Mouse (Mus musculus) spleen, postnatal 4 days (tissue): ENCODE measurements around the gene Stap2.
A peak's percentile ranks its signal among the peaks of the same experiment; 100 is the strongest.

Experiments used
- DNase-seq, 2 experiments: peaks; one replicate each; pipeline ENCODE4 v3.0.0; 2022; ENCODE audit warnings: low spot score in 2 of 2

The Stap2 gene

DNA sequence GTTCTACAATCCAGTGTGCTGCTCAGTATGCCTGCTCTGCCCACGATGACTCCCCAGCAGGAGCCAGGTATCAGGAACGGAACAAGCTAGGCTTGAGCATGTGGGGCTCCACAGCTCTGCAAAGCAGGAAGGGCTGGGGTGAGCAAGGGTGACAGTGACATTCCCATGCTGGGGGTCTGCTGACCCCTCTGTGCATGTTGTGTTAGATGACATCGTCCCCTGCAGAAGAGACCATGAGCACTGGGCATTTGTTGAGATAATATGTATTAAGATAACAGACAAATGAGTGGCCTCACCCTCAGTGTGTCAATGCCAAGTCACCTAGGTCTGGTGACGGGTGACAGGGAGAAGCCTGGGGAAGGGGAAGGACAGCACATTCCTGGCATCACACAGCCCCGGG lies 19.5 kb upstream of the Stap2 start:
- DNase-seq = no peak

DNA sequence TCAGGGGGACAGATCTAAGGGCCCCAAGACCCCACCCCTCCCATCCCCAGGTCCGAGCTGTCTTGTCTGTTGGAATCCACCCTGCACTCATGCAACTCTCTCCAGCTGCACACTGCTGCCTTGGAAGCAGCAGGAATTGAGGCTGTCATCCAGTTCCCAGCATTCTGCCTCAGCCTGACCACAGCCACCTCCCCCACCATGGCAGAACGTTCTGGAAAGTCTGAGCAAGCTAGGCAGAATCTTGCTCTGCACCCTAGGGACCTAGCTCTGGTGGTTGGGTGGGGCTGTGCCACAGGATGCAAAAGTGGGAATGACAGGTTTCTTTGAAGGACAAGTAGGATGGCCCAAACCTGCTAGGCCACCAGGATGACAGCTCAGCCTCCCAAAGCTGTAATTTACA lies 19.1 kb upstream of the Stap2 start:
- DNase-seq = no peak

DNA sequence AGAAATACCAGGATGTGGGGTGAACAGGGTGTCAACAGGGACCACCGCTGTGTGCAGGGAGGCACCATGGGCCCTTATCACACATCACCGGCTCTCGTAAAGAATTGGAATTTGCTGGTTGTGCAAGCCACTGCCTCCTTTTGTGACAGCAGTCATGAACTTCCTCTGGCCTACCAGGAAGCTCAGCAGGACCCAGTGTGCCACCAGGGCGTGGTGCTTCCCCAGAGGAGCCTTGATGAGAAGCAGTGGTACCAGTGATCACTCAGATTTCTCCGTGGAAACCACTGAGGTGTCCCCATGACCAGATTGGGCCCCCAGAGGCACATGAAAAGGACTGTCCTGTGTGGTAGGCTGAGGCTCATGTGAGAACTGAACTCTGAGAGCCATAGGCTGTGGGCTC lies 18.0 kb upstream of the Stap2 start:
- peak in 1 of 2 experiments; percentile 33 for DNase-seq

DNA sequence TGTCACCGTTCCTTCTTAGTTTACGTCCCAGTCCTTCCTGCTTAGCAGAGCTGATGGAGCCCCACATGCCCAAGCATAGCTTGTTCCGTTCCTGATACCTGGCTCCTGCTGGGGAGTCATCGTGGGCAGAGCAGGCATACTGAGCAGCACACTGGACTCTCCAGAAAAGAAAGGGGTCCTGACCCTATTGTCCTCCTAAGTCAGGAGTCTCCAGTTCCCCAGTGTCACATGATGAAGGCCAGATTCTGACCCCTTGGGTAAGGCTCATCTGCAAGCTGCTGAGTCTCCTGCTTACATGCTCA lies 17.6 kb upstream of the Stap2 start:
- DNase-seq = no peak

DNA sequence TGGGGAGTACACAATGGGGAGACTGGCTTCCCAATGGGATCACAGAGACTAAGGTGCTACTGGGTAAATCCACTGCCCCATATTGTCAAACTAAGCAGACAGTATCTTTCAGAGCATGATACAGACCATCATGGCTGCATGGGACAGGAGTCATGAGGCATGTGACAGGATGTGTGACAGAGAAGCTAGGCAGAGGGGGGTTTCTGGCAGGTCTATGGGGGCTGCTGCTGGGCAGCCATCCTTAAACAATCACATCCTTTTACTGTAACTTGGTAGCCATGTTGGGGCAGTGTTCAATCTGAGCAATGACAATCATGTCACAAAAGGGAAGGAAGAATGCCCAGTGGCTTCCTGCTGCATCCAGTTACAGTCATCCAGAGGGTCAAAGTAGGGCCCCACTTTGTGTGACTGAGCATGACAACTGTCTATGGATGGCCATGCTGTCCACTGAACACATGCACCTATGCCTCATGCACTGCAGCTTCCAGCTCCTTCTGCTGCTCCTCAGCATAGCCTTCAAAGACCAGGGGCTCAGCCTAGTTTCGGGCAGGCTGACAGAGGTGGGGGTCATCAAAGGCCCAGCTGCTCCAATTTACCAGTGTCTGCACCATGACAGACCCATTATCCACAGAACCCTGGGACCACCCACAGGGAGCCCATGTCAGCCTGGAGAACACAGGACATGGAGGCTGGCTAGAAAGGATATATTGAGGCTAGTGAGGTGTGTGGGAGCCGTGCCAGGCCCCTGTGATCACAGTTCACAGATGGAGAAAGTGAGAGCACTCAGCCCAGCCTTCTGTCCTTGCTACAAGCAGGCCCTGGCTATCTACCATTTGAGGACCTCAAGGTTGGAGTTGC lies 17.0 kb upstream of the Stap2 start:
- peak in 1 of 2 experiments; percentile 12 for DNase-seq

- DNase-seq = peak in 1 of 2 experiments; percentile 12
These were observed 16.0 kb upstream of the Stap2 start for GRCm38 (mm10) chr17:56021161-56021910.

DNA sequence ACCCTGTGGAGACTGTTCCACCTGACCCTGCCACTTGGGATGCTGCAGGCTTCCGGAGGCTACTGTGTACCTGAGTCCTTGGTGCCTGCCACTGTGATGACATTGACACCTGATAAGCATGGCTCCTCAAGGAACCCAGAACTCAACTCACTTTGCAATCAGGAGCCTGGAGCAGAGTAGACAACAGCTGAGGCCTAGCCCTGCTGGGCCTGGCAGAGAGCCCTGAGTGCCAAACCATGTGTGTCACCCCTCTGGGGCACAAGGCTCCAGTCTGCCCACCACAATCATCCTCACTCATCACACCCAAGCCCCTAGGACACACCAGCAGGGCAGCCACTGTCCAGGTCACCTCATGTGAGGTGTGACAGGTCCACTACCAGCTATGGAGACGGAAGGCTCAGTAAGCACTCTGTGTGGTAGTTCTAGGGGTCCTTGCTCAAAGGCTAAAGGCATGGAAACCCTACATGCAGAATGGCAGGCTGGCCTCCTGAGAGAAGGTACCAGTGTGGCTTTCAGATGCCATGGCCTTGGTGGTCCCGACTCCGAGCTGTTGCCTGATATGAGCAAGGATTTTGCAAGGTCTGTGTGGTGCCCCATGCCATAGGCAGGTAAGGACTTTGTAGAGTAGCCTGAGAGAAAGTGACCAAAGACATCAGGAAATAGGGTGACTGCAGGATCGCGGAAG lies 15.2 kb upstream of the Stap2 start:
- DNase-seq = no peak

- DNase-seq = peak; percentile 55 to 84
These were observed 13.2 kb upstream of the Stap2 start for GRCm38 (mm10) chr17:56018347-56019131.

DNA sequence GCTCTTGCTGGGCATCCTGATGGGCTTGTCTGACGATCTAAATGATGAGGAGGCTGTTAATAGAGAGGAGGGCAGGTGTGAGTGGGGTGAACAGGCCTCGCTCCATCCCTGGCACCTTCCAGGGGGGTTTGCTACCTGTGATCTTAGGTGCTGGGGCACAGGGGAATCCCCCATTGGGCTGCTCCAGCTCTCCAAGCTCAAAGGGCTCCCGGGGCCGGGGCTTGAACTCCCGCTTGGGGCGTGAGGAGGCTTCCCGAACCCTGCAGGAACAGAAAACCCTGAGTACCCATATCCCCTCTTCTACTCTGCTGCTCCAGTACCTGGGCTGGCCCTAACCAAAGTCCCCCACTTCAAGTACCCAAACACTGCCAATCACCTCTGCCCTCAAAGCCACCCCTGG lies 12.5 kb upstream of the Stap2 start:
- no peak for DNase-seq

DNA sequence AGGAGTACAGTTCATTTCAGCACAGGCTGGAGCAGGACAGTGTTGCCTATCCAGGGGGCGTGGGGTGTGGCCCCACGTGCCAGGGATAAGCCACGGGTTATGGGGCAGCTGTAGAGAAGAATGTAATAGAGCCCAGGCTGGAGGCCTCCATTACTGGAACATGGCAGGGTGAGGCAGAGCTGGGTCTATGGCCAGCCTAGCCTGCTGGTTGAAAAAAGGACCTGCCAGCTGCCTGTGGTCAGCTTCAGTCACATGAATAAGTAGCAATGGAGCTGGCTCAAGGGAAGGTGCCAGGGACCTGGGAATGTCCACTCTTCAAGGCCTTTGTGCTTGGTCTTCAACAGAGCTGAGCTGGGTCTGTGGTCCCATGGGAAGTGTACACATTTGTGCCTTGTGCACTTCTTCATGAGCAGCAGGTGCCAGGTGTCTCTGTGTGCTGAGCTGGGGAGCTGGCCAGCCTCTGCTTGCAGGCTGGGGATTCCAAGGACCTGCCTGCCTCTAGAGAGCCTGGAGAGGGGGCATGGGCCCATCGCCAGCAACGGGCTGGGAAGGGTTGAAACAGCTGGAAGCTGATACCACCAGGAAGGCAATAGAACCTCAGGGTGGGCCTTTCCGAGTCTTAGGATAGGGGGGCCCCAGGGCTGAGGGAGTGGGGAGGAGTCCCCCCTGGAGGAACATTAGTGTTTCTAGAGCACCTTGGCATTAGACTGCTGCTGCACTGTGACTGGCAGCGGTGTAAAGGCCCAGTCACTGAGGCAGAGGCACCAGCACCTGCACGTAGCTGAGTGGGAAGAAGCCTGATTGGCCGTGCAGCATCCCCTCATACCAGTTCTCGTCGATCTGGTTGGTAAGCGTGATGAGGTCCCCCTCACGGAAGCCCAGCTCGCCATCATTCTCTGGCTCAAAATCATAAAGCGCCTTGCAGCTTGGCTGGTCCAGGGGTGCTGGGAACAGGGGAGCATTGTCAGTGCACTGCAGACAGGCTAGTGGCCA lies 11.7 kb upstream of the Stap2 start:
- no peak for DNase-seq

DNA sequence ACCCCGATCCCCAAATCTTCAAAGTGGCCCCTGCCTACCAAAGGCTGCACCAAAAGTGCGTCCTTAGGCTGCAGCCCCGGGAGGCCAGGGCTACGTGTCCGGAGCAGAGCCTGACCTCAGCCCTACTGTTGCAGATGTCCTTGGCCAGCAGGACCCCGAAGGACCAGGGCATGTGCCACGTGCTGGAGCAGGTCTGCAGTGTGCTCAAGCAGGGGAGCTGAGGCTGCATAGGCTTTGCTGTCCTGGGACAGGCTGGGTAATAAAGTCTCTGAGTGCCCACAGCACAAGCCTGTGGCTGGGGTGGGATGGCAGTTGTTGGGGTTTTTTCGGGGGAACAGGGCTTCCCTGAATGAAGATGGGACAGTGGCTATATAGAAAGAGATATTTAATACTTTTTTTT lies 11.0 kb upstream of the Stap2 start:
- no peak for DNase-seq

- DNase-seq = no peak
These were observed 9.9 kb upstream of the Stap2 start for GRCm38 (mm10) chr17:56015293-56015692.

DNA sequence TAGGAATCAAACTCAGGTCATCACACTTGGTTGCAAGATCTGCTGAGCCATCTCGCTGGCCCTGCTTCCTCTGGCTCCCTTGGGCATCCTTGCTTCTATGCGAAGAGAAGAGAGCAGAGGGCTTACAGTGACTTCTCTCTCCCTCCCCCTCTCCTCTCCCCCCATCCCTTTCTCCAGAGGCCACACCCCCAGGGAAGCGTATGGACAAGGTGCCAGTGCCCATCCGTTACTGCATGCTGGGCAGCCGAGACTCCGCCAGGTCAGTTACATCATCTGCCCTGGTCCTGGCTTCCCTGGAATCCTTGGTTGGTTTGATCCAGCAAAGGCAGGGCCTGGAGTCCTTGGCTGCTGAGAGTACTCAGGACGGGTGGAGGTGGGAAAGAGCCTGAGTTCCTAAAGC lies 6.1 kb upstream of the Stap2 start:
- no peak for DNase-seq

- peak; percentile 82 to 97 for DNase-seq
These were observed 5.3 kb upstream of the Stap2 start for GRCm38 (mm10) chr17:56010681-56011080.

GRCm38 (mm10) chr17:56010255-56010654 lies 4.9 kb upstream of the Stap2 start:
- no peak for DNase-seq

DNA sequence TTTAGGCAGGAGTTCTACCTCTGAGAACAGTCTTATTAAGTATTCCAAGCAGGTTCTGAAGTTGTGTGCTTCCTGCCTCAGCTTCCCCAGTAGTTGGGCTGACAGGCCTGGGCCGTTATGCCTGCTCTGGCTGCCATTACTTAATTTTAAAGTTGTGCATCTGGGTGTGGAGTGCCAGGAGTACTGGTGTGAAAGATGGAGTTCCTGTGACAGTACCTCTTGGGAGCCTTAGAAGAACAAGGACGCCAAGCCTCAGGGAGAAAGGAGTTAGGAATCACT lies 4.5 kb upstream of the Stap2 start:
- no peak for DNase-seq

GRCm38 (mm10) chr17:56009088-56009961 lies 3.9 kb upstream of the Stap2 start:
- DNase-seq = peak; percentile 86 to 93

DNA sequence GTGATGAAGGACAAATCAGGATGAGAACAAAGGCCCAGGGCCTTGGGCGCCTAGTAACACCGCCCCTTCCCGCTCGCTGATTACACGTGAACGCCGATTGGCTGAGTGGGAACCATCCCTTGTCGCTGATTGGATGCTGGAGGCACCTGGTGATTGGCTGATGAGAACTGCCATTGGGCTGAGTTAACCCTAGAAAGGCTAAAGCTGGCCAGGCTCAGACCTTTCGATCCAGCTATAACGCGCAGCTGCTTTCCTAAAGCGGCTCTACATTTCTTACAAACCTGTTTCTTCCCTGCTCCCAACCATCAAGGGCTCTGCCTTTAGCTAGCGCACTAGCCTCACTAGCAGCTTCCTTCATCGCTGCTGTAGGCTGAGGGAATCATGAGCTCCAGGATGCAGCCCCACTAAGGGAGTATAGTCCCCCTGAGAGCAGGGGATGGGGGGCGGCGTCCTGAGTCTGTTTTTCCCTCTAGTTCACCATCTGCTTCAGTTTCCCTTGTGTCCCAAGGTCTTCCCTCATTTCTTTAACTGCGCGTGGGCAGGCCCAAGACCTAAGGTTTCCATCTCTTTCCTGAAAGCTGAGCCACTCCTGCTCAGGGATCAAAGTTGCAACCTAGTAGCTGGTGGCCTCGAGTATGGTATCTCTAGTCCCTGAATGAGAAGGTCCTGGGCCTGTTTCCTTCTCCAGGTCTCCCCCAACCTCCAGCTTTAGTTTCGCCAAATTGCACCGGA lies 3.1 kb upstream of the Stap2 start:
- peak; percentile 86 to 90 for DNase-seq
